Mouse (Mus musculus) MEL (cell line): ENCODE data around the gene Ppt2. TPM values are rescaled to one million over a fixed set of nuclear protein-coding genes. Genes with fewer than 3 reads are reported as not detected.

Experiments used
- DNase-seq: peaks from one replicate; pipeline ENCODE4 v3.0.0; 2011; ENCODE audit warnings: low read depth, low spot score
- H3K27ac ChIP-seq: 2 replicates; pipeline ENCODE4 v1.5.1; 2012; ENCODE audit warnings: low read depth, mild to moderate bottlenecking, control low read depth, low read length, moderate library complexity; ENCODE audit not compliant: control insufficient read depth
- H3K27me3 ChIP-seq, 2 experiments: fragments of 150-350 bp in 1 of 2; sonication (generic) in 1 of 2; 2 replicates each; pipeline ENCODE4 v1.6.1; 2012; ENCODE audit warnings: low read length in 2 of 2, mild to moderate bottlenecking in 2 of 2, improper control_type of control experiment in 1 of 2, moderate library complexity in 1 of 2; ENCODE audit not compliant: insufficient read depth in 2 of 2, control insufficient read depth in 1 of 2
- H3K36me3 ChIP-seq, 2 experiments: 2 replicates each; pipeline ENCODE4 v1.6.1; 2012 to 2014; ENCODE audit warnings: low read length in 2 of 2, improper control_type of control experiment in 1 of 2, inconsistent platforms in 1 of 2, mild to moderate bottlenecking in 1 of 2; ENCODE audit not compliant: insufficient read depth in 2 of 2, control insufficient read depth in 1 of 2
- H3K4me1 ChIP-seq, 2 experiments: fragments of 150-350 bp in 1 of 2; sonication (generic) in 1 of 2; 2 replicates each; pipeline ENCODE4 v1.6.1; 2012; ENCODE audit warnings: low read length in 2 of 2, improper control_type of control experiment in 1 of 2, mild to moderate bottlenecking in 1 of 2; ENCODE audit not compliant: insufficient read depth in 2 of 2, control insufficient read depth in 1 of 2
- H3K4me3 ChIP-seq, 2 experiments: fragments of 150-350 bp in 1 of 2; sonication (generic) in 1 of 2; 2 replicates each; pipeline ENCODE4 v1.5.1; 2012; ENCODE audit warnings: low read depth in 2 of 2, low read length in 2 of 2, mild to moderate bottlenecking in 2 of 2, moderate library complexity in 2 of 2, control low read depth in 1 of 2, improper control_type of control experiment in 1 of 2; ENCODE audit not compliant: control insufficient read depth in 1 of 2, insufficient read depth in 1 of 2
- H3K79me2 ChIP-seq: 2 replicates; pipeline ENCODE4 v1.6.1; 2012; ENCODE audit warnings: mild to moderate bottlenecking, low read length, moderate library complexity; ENCODE audit not compliant: control insufficient read depth, poor library complexity, insufficient read depth
- H3K9ac ChIP-seq: 2 replicates; pipeline ENCODE4 v1.6.1; 2012; ENCODE audit warnings: low read depth, mild to moderate bottlenecking, control low read depth, low read length, moderate library complexity; ENCODE audit not compliant: control insufficient read depth, poor library complexity, severe bottlenecking
- H3K9me3 ChIP-seq: fragments of 150-350 bp; sonication (generic); replicated peaks from 2 replicates; pipeline ENCODE4 v1.6.1; 2012; ENCODE audit warnings: mild to moderate bottlenecking, low read length, improper control_type of control experiment, moderate library complexity; ENCODE audit not compliant: insufficient read depth
- CHD1 ChIP-seq: IDR thresholded peaks from 2 replicates; pipeline ENCODE4 v1.6.1; 2012; ENCODE audit warnings: low read depth, mild to moderate bottlenecking, inconsistent platforms, low read length, improper control_type of control experiment
- MAX ChIP-seq: IDR thresholded peaks from 2 replicates; pipeline ENCODE4 v1.6.1; 2011; ENCODE audit warnings: low read length, improper control_type of control experiment
- POLR2A ChIP-seq, 2 experiments: IDR thresholded peaks; 2 replicates each; pipeline ENCODE4 v1.6.1; 2011 to 2012; ENCODE audit warnings: low read length in 2 of 2, mild to moderate bottlenecking in 2 of 2, control low read depth in 1 of 2, improper control_type of control experiment in 1 of 2, low read depth in 1 of 2, moderate library complexity in 1 of 2; ENCODE audit not compliant: control insufficient read depth in 1 of 2, insufficient read depth in 1 of 2, poor library complexity in 1 of 2
- RCOR1 ChIP-seq: IDR thresholded peaks from 2 replicates; pipeline ENCODE4 v1.6.1; 2012; ENCODE audit warnings: low read depth, mild to moderate bottlenecking, inconsistent platforms, low read length, improper control_type of control experiment
- TAL1 ChIP-seq: IDR thresholded peaks from 2 replicates; pipeline ENCODE4 v1.6.1; 2012; ENCODE audit warnings: mild to moderate bottlenecking, inconsistent platforms, low read length, moderate library complexity, mixed read lengths
- TBP ChIP-seq: IDR thresholded peaks from 2 replicates; pipeline ENCODE4 v1.8.0; 2011; ENCODE audit warnings: low read depth, low read length, improper control_type of control experiment
- ZNF384 ChIP-seq: IDR thresholded peaks from 2 replicates; pipeline ENCODE4 v1.6.1; 2012; ENCODE audit warnings: low read depth, mild to moderate bottlenecking, inconsistent platforms, low read length, improper control_type of control experiment
- polyA plus RNA-seq, 2 experiments: library from polyadenylated mRNA; stranded (reverse) in 1 of 2; unstranded in 1 of 2; fragments of >175 nt in 1 of 2; fragments of >200 nt in 1 of 2; gene quantifications; 2 replicates each; pipeline versions ENCODE4 v1.2.1 to v1.2.4; 2012; ENCODE audit warnings: low replicate concordance in 2 of 2, low read depth in 1 of 2; ENCODE audit not compliant: insufficient read length in 2 of 2, insufficient read depth in 1 of 2, missing spikeins in 1 of 2
- total RNA-seq: library from RNA; depleted of rRNA; stranded (reverse); fragments of 300-350 nt; gene quantifications from 2 replicates; pipeline ENCODE4 v1.2.3, GENCODE M21; 2012

Gene Ppt2
- total and polyA plus RNA-seq, 3 experiments = 29.2 to 147 (median 67.1) TPM

DNA sequence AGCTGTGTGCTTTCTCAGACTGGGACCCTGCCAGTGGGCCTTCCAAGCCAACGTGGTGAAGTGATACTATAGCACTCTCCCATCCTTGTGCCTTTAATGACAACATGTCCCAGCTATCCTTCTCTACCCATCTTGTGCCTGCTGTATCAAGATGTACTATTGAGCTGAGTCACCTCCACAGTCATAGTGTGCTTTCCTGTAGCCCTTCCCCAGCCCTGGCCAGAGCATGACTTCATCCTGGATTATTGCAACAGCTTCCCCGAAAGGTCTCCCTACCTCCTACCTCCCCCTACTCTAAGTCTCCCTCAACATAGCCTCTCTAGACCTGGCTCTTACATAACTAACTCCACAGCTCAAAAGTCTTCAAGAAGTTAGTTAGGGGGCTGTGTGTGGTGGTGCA, 7.4 kb upstream of the Ppt2 start:
- TF ChIP-seq ZNF384 (no peak), TAL1 (peak; percentile 38; the same call in 1 of the 2 replicates), POLR2A (IDR thresholded peaks at IDR 0.05; ENCODE audit: control insufficient read depth in 1 of 2, insufficient read depth in 1 of 2, low read depth in 1 of 2, low read length in 2 of 2, poor library complexity in 1 of 2) (no peak), MAX (no peak), CHD1 (no peak)

DNA sequence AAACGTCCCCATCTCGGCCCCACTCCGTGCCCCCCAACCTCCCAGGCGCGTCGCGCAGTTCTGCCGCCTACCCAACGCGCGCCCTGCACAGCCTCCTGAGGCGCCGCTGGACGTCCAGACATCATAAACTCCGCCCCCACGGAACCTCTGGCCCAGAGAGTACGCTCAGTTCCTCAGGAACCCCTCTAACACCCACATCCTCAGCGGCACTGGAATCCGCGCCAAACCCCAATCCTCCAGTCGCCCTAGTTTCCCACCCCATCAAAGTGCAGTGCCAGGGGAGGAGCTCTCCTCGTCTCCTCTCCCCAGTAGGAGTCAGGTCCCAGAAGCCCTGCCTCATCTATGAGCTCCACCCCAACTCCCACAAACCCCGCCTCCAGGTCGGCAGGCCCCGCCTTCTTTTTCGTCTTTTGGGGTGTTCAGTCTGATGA, 4.0 kb upstream of the Ppt2 start:
- peak overlapping the region; percentile 48 for H3K9ac ChIP-seq
- H3K36me3 ChIP-seq = peaks cover 0 to 9% of the 10 kb centered on the region in 2 experiments; a peak in 2 of 4 replicates
- H3K27me3 ChIP-seq = peaks cover 0 to 3% of the 10 kb centered on the region in 2 experiments; a peak in 2 of 4 replicates
- H3K79me2 ChIP-seq = peaks cover 1% of the 10 kb centered on the region; the same call in 1 of the 2 replicates
- peaks cover 0 to 24% of the 10 kb centered on the region in 2 experiments; a peak in 3 of 4 replicates for H3K4me1 ChIP-seq
- DNase-seq = peak; percentile 95
- TF ChIP-seq TBP = no peak
- peak in 1 of 2 experiments; percentile 45; a peak in 2 of 4 replicates for TF ChIP-seq POLR2A (IDR thresholded peaks at IDR 0.05; ENCODE audit: control insufficient read depth in 1 of 2, insufficient read depth in 1 of 2, low read depth in 1 of 2, low read length in 2 of 2, poor library complexity in 1 of 2)
- H3K27ac ChIP-seq = peak overlapping the region; percentile 34; the same call in 1 of the 2 replicates
- H3K9me3 ChIP-seq = no peaks in the 10 kb centered on the region
- peak overlapping the region; percentile 57 to 58 for H3K4me3 ChIP-seq

More for the DNA sequence above, 7.4 kb upstream of the Ppt2 start:
- H3K9ac ChIP-seq = no peak overlapping the region
- H3K27me3 ChIP-seq = peaks cover 5 to 12% of the 10 kb centered on the region in 2 experiments; a peak in 3 of 4 replicates
- H3K4me3 ChIP-seq = no peak overlapping the region
- DNase-seq = peak; percentile 33
- no peaks in the 10 kb centered on the region for H3K9me3 ChIP-seq
- peaks cover 0 to 5% of the 10 kb centered on the region in 2 experiments; a peak in 1 of 4 replicates for H3K36me3 ChIP-seq
- no peak overlapping the region for H3K27ac ChIP-seq
- H3K4me1 ChIP-seq = peaks cover 0 to 14% of the 10 kb centered on the region in 2 experiments; a peak in 2 of 4 replicates
- no peaks in the 10 kb centered on the region for H3K79me2 ChIP-seq

DNA sequence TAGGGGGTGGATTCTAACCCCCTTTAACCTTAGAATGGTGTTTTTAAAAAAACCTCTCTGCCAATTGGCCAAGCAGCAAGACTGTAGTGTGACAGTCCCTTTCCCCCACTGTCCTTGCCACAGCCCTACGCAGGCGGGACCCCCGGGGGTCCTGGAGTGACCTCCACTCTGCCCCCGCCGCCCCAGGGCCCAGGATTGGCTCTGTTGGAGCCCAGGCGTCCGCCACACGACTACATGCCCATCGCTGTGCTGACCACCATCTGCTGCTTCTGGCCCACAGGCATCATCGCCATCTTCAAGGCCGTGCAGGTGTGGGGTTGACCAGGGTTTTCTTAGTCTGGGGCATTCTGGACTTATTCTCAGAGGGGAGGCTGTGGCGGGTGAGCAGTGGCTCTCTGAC, 3.3 kb upstream of the Ppt2 start:
- peaks cover 0 to 9% of the 10 kb centered on the region in 2 experiments; a peak in 2 of 4 replicates for H3K36me3 ChIP-seq
- TF ChIP-seq RCOR1 (0 out of 2 replicates have a peak, but pooled peaks have one; percentile 11), TAL1 (no peak)
- peak overlapping the region; percentile 48 for H3K9ac ChIP-seq
- H3K27ac ChIP-seq = no peak overlapping the region
- H3K4me1 ChIP-seq = peaks cover 0 to 24% of the 10 kb centered on the region in 2 experiments; a peak in 3 of 4 replicates
- H3K9me3 ChIP-seq = no peaks in the 10 kb centered on the region
- H3K27me3 ChIP-seq = peaks cover 0 to 3% of the 10 kb centered on the region in 2 experiments; a peak in 2 of 4 replicates
- peak overlapping the region; percentile 42 to 58 for H3K4me3 ChIP-seq
- peaks cover 4% of the 10 kb centered on the region; the same call in 1 of the 2 replicates for H3K79me2 ChIP-seq
- DNase-seq = no peak
